Mouse (Mus musculus): ENCODE data around the gene Ltc4s.

The Ltc4s gene

GRCm38 (mm10) chr11:50224671-50225530, 13.5 kb downstream of the Ltc4s start:
- peak; percentile 88 to 90 for DNase-seq (ENCODE audit: low spot score in 2 of 2)

GRCm38 (mm10) chr11:50223783-50224662, 14.4 kb downstream of the Ltc4s start:
- DNase-seq (ENCODE audit: low spot score in 2 of 2), result no peak

GRCm38 (mm10) chr11:50222559-50223276, 15.7 kb downstream of the Ltc4s start:
- no peak for DNase-seq (ENCODE audit: low spot score in 2 of 2)

GRCm38 (mm10) chr11:50219833-50220232, 18.6 kb downstream of the Ltc4s start:
- no peak for DNase-seq (ENCODE audit: low spot score in 2 of 2)

- DNase-seq (ENCODE audit: low spot score in 2 of 2), result no peak
Observed at GRCm38 (mm10) chr11:50217811-50218210, 20.6 kb downstream of the Ltc4s start.

- no peak for DNase-seq (ENCODE audit: low spot score in 2 of 2)
Observed at GRCm38 (mm10) chr11:50216724-50217366, 21.6 kb downstream of the Ltc4s start.

- no peak for DNase-seq (ENCODE audit: low spot score in 2 of 2)
Observed at GRCm38 (mm10) chr11:50215633-50216032, 22.8 kb downstream of the Ltc4s start.

GRCm38 (mm10) chr11:50214631-50215030, 23.8 kb downstream of the Ltc4s start:
- no peak for DNase-seq (ENCODE audit: low spot score in 2 of 2)

GRCm38 (mm10) chr11:50212848-50213758, 25.3 kb downstream of the Ltc4s start:
- no peak for DNase-seq (ENCODE audit: low spot score in 2 of 2)

GRCm38 (mm10) chr11:50212060-50212739, 26.2 kb downstream of the Ltc4s start:
- peak in 1 of 2 experiments; percentile 30 for DNase-seq (ENCODE audit: low spot score in 2 of 2)

GRCm38 (mm10) chr11:50211322-50212059, 26.9 kb downstream of the Ltc4s start:
- peak in 1 of 2 experiments; percentile 33 for DNase-seq (ENCODE audit: low spot score in 2 of 2)

- DNase-seq (ENCODE audit: low spot score in 2 of 2), result peak; percentile 87
Observed at GRCm38 (mm10) chr11:50210505-50211151, 27.8 kb downstream of the Ltc4s start, which contains the start of the genes Sqstm1 and Mgat4b. Sqstm1 (minus strand) TSS chr11:50210827. Mgat4b (plus strand) TSS chr11:50210890.

GRCm38 (mm10) chr11:50210101-50210504, 28.3 kb downstream of the Ltc4s start:
- peak; percentile 95 to 96 for DNase-seq (ENCODE audit: low spot score in 2 of 2)

GRCm38 (mm10) chr11:50208039-50208438, 30.4 kb downstream of the Ltc4s start:
- DNase-seq (ENCODE audit: low spot score in 2 of 2), result no peak

- no peak for DNase-seq (ENCODE audit: low spot score in 2 of 2)
Observed at GRCm38 (mm10) chr11:50207344-50207743, 31.1 kb downstream of the Ltc4s start.

GRCm38 (mm10) chr11:50206037-50206436, 32.4 kb downstream of the Ltc4s start:
- no peak for DNase-seq (ENCODE audit: low spot score in 2 of 2)

- no peak for DNase-seq (ENCODE audit: low spot score in 2 of 2)
Observed at GRCm38 (mm10) chr11:50205434-50205833, 33.0 kb downstream of the Ltc4s start.

- DNase-seq (ENCODE audit: low spot score in 2 of 2), result no peak
Observed at GRCm38 (mm10) chr11:50203302-50203827, 35.1 kb downstream of the Ltc4s start.
